Mouse (Mus musculus) forebrain, postnatal 0 days (tissue): Measurements from ENCODE around the gene Nwd2. TPM values are rescaled to one million over a fixed set of nuclear protein-coding genes. Genes with fewer than 3 reads are reported as not detected.
A peak's percentile ranks its signal among the peaks of the same experiment; 100 is the strongest.

Source experiments
- ATAC-seq: fragments of 200-750 bp; cut with Nextera tagmentation; 2 replicates; pipeline ENCODE4 v1.8.0; 2017; ENCODE audit warnings: mild to moderate bottlenecking, moderate library complexity
- DNase-seq: peaks from one replicate; pipeline ENCODE4 v3.0.0-alpha.2; 2015
- H3K27ac ChIP-seq: fragments of 300-500 bp; sonication (generic); 2 replicates; pipeline ENCODE4 v1.5.1; 2014; ENCODE audit warnings: low read depth, mild to moderate bottlenecking, antibody characterized with exemption, low read length, moderate library complexity, mixed read lengths
- H3K27me3 ChIP-seq: fragments of 300-500 bp; sonication (generic); 2 replicates; pipeline ENCODE4 v1.6.1; 2014; ENCODE audit warnings: mild to moderate bottlenecking, low read length, mixed read lengths; ENCODE audit not compliant: insufficient read depth
- H3K36me3 ChIP-seq: fragments of 300-500 bp; sonication (generic); 2 replicates; pipeline ENCODE4 v1.6.1; 2014; ENCODE audit warnings: mild to moderate bottlenecking, moderate library complexity; ENCODE audit not compliant: insufficient read depth
- H3K4me1 ChIP-seq: fragments of 300-500 bp; sonication (generic); 2 replicates; pipeline ENCODE4 v1.6.1; 2014; ENCODE audit warnings: antibody characterized with exemption; ENCODE audit not compliant: insufficient read depth
- H3K4me2 ChIP-seq: fragments of 300-500 bp; sonication (generic); 2 replicates; pipeline ENCODE4 v1.6.1; 2014; ENCODE audit warnings: low read depth, mild to moderate bottlenecking, moderate library complexity
- H3K4me3 ChIP-seq: fragments of 300-500 bp; sonication (generic); 2 replicates; pipeline ENCODE4 v1.5.1; 2014; ENCODE audit warnings: low read depth, low read length, mixed read lengths
- H3K9ac ChIP-seq: fragments of 300-500 bp; sonication (generic); 2 replicates; pipeline ENCODE4 v1.6.1; 2014; ENCODE audit warnings: mild to moderate bottlenecking
- H3K9me3 ChIP-seq: fragments of 300-500 bp; sonication (generic); 2 replicates; pipeline ENCODE4 v1.6.1; 2016; ENCODE audit warnings: low read length
- CTCF ChIP-seq: sonication (generic); IDR thresholded peaks from 2 replicates; pipeline ENCODE4 v1.5.1; 2016; ENCODE audit warnings: antibody characterized with exemption, control low read depth, low read depth
- WGBS: fragments of 180-500 bp; shearing (Covaris S2); extraction: QIAGEN DNeasy Blood & Tissue Kit; methylation state at CpG from one replicate; pipeline ENCODE4 v1.1.7; 2014; 5-methylcytosine and 5-hydroxymethylcytosine counted together
- polyA plus RNA-seq: library from polyadenylated mRNA; unstranded; fragments of >200 nt; fragmentation: Nextera tagmentation; extraction: Ambion mirVana; gene quantifications from 2 replicates; pipeline ENCODE4 v1.2.1, GENCODE M21; 2015
- total RNA-seq: library from RNA; depleted of rRNA; stranded (reverse); fragments of >200 nt; gene quantifications from 2 replicates; pipeline ENCODE4 v1.2.3, GENCODE M21; 2014

Gene Nwd2
- total and polyA plus RNA-seq, 2 experiments from 2014 or later, result 16.5 to 33.4 TPM

DNA sequence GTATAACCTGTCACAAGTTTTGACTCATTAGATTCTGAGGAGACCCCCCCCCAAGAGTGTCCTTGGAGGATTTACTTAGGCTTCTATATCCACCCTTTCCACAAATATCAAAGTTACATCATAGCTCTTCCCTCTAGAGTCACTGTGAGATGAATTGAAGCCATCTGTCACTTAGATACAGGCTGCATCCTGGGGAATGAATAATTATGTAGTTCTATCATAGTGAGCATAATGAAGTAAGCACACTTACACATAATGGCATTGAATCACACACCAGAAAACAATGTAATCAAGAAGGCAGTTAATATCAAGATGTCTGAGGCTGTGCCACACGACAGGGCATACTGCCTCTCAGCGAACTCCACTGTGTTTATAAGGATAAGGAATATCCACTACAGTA lies 47.9 kb downstream of the Nwd2 start:
- 49% methylated on average over 2 of the region's 2 CpGs for WGBS
- no peak overlapping the region for H3K9ac ChIP-seq
- H3K27ac ChIP-seq, result 0 out of 2 replicates have a peak overlapping the region, but pooled peaks have one; percentile 51
- ATAC-seq (peak; percentile 87), DNase-seq (peak; percentile 28)
- H3K9me3 ChIP-seq, result no peaks in the 10 kb centered on the region
- no peaks in the 10 kb centered on the region for H3K36me3 ChIP-seq
- TF ChIP-seq CTCF, result no peak
- no peaks in the 10 kb centered on the region for H3K27me3 ChIP-seq
- H3K4me3 ChIP-seq, result no peak overlapping the region
- H3K4me2 ChIP-seq, result no peak overlapping the region
- H3K4me1 ChIP-seq, result no peaks in the 10 kb centered on the region; the same call in 1 of the 2 replicates

DNA sequence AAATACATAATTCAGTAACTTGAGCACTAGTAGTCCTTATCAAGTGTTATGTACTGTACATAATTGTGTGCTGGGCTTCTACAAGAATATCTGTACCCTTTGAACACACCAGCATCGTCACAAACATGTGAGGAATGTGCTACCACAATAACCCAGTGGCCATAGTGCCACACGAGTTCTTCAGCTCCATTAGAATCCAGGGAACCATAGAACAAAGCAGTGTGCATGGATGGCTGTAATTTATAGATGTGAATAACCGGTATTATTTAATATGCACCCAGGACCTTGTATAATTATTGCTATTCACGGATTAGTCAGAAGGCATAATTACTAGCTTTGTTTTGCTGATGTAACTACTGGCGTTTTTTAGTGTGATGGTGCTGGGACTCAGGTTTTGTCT lies 48.3 kb downstream of the Nwd2 start:
- no peaks in the 10 kb centered on the region for H3K9me3 ChIP-seq
- DNase-seq (no peak), ATAC-seq (peak; percentile 32; the same call in 1 of the 2 replicates)
- no peak overlapping the region for H3K9ac ChIP-seq
- no peak for TF ChIP-seq CTCF
- no peaks in the 10 kb centered on the region for H3K36me3 ChIP-seq
- WGBS, result 49% methylated on average over 5 of the region's 5 CpGs
- 0 out of 2 replicates have a peak overlapping the region, but pooled peaks have one; percentile 51 for H3K27ac ChIP-seq
- no peak overlapping the region for H3K4me3 ChIP-seq
- no peaks in the 10 kb centered on the region; the same call in 1 of the 2 replicates for H3K4me1 ChIP-seq
- no peak overlapping the region for H3K4me2 ChIP-seq
- H3K27me3 ChIP-seq, result no peaks in the 10 kb centered on the region

DNA sequence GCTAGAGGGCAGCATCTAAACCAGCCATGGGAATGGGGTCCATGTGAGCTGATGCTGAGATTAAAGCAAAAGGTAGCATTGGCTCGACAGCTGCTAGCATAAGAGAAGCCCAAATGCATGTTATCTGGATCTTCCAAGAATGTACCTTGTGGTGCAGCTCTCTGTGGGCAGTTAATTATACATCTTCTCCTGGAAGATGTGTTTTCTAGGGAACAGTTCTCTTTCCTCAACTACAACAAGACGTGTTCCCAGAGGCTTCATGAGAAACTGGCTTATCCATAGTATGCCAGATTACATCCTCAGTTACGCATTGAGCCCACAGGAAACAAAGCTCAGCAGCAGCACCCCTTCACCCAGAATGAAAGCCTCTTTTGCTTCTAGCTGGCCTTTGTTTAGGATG lies 80.1 kb downstream of the Nwd2 start:
- no peaks in the 10 kb centered on the region for H3K4me1 ChIP-seq
- no peaks in the 10 kb centered on the region for H3K36me3 ChIP-seq
- H3K9ac ChIP-seq, result no peak overlapping the region
- no peak overlapping the region for H3K4me3 ChIP-seq
- WGBS, result 59% methylated on average over 3 of the region's 3 CpGs
- H3K27ac ChIP-seq, result no peak overlapping the region
- no peaks in the 10 kb centered on the region for H3K9me3 ChIP-seq
- TF ChIP-seq CTCF, result no peak
- no peak for ATAC-seq
- H3K4me2 ChIP-seq, result no peak overlapping the region
- DNase-seq, result no peak
- no peaks in the 10 kb centered on the region for H3K27me3 ChIP-seq

DNA sequence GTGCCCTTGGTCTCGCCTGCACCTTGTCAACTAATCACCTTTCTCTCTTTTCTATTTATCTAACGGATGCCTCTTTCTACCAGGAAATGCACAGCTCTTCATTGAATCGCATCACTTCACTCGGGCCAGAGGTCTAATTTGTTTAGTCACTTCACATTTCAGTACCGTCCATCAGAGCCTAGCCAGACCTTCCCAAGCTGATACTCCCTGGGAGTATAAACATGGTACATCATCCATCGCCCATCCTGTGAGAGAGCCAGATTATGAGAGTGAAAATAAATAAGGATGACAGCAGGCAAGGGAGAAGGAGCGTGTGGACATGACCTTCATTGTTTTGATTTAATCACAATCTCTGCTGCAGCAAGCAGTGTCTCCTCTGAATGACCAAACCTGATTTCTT lies 86.6 kb downstream of the Nwd2 start:
- Histone ChIP-seq H3K27me3 (no peaks in the 10 kb centered on the region), H3K36me3 (no peaks in the 10 kb centered on the region), H3K4me2 (no peak overlapping the region), H3K9me3 (no peaks in the 10 kb centered on the region), H3K4me3 (no peak overlapping the region), H3K27ac (no peak overlapping the region), H3K4me1 (no peaks in the 10 kb centered on the region), H3K9ac (no peak overlapping the region)
- ATAC-seq, result no peak
- 81% methylated on average over 7 of the region's 7 CpGs for WGBS
- DNase-seq, result no peak
- no peak for TF ChIP-seq CTCF

DNA sequence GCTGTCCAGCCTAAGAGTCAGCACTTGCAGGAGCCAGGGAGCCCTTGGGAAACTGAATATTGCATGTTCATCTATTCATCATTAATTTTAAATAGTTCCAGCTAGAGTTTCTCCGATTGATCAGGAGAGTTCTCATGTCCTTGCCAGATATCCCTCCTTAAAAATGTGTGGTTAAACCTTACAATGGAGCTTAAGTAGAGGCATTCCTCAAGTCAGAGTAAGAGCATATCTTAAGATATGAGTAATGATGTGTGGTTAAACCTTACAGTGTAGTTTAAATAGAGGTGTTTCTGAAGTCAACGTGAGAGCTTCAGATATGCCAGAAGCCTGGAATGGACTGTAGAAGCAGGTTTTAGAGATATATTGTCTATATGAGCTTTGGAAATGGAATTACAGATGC lies 94.5 kb downstream of the Nwd2 start:
- TF ChIP-seq CTCF, result no peak
- DNase-seq (no peak), ATAC-seq (no peak)
- no peaks in the 10 kb centered on the region for H3K9me3 ChIP-seq
- no peak overlapping the region for H3K4me3 ChIP-seq
- no peaks in the 10 kb centered on the region for H3K36me3 ChIP-seq
- no peaks in the 10 kb centered on the region for H3K27me3 ChIP-seq
- 93% methylated on average over 2 of the region's 2 CpGs for WGBS
- no peaks in the 10 kb centered on the region for H3K4me1 ChIP-seq
- H3K4me2 ChIP-seq, result no peak overlapping the region
- H3K27ac ChIP-seq, result no peak overlapping the region
- H3K9ac ChIP-seq, result no peak overlapping the region

DNA sequence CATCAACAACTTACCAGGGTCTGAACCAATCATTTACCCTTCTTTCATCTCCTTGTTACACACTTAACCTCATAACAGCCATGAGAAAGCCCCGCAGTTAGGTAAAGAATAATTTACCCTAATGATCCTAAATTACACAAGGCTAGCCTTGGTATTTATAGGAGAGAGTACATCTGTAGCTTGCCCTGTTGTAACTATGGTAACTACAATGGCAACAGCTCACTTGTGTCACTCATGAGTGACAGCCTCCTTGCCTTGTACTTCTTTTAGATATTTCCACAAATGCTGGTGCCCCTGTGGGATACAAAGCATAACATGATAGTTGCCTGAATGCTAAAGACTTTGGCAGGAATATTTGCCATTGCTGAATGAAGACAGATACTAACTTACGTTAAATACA lies 99.4 kb downstream of the Nwd2 start:
- Histone ChIP-seq H3K4me1 (no peaks in the 10 kb centered on the region), H3K4me3 (no peak overlapping the region), H3K9me3 (no peaks in the 10 kb centered on the region), H3K27me3 (no peaks in the 10 kb centered on the region), H3K36me3 (no peaks in the 10 kb centered on the region), H3K27ac (no peak overlapping the region), H3K9ac (no peak overlapping the region), H3K4me2 (no peak overlapping the region)
- DNase-seq (no peak), ATAC-seq (no peak)
- 49% methylated on average over 2 of the region's 2 CpGs for WGBS
- no peak for TF ChIP-seq CTCF

DNA sequence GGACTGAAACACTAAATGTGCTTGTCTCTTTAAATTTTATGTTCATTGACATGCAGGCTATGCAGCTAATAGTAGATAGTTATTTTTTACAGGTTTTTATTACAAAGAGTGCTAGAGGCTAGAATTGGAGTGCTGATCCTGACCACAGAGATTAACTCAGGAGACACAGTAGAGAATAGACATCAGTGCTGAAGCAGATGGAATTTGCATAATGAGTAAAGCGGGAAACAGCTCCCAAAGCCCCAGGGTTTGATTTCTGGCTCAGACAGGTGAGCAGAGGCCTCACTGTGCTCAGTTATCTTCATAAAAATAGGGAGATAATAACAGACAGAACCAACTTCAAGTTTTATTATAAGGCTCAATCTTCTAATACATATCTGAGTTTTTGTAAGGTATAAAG lies 99.9 kb downstream of the Nwd2 start:
- ATAC-seq (no peak), DNase-seq (no peak)
- Histone ChIP-seq H3K27ac (no peak overlapping the region), H3K9me3 (no peaks in the 10 kb centered on the region), H3K36me3 (no peaks in the 10 kb centered on the region), H3K4me1 (no peaks in the 10 kb centered on the region), H3K27me3 (no peaks in the 10 kb centered on the region), H3K4me3 (no peak overlapping the region), H3K9ac (no peak overlapping the region), H3K4me2 (no peak overlapping the region)
- no peak for TF ChIP-seq CTCF
- 52% methylated on average over 1 of the region's 1 CpGs for WGBS
